Mouse (Mus musculus): ENCODE measurements around the gene Lsm12.

The Lsm12 gene

DNA sequence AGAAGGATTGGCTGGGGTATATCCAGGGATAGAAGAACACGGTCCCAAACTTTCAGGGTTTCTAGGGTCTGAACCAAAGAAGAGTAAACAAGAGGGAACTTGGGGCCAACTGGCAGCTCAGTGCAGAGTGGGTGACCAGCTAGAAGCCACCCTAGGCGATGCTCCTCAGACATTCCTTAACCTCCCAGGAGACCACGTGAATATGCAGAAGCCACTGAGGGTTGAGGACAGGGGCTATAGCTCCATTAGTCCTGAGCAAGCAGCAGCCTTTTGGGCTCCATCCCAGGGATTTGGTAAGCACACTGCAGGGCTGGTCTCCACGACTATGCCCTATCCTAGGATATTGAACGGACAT, 31.8 kb upstream of the Lsm12 start:
- DNase-seq (ENCODE audit: low spot score in 2 of 2): no peak

DNA sequence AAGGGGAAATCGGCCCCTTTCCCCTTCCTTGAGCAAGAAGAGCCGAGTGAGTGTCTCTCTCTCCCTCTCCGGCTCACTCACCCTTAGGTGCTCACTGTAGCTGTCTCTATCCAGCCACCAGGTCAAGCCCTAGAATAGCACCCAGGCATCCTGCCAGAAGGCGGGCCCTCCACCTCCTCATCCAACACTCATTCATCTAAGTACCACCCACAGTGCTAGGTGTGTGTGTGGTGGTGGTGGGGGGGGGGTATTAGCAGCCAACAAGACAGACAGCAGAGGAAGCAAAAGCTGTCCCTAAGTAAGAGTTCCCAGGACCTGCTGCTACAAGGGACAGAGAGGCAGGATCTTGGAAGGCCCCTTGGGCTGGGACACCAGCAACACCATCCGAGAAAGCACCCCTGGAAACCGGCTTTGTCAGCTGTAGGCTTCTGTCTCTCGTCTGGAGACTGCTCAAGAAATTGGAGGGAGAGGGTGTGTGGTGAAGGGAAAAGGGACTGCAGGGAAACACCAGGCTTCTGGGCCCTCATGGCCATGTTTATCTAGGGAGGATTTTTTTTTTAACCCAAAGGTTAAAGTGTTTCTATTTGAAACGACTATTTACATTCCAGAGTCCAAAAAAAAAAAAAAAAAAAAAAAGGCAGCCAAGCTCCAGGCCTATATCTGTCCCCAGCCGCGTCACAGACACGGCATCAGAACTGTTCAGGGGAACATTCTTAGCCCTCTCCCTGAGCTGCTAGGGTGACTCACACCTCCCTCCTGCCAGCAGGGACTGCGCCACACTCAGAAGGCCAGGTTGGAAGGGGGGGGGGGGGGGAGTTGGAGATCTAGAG, 31.2 kb upstream of the Lsm12 start:
- no peak for DNase-seq (ENCODE audit: low spot score in 2 of 2)

DNA sequence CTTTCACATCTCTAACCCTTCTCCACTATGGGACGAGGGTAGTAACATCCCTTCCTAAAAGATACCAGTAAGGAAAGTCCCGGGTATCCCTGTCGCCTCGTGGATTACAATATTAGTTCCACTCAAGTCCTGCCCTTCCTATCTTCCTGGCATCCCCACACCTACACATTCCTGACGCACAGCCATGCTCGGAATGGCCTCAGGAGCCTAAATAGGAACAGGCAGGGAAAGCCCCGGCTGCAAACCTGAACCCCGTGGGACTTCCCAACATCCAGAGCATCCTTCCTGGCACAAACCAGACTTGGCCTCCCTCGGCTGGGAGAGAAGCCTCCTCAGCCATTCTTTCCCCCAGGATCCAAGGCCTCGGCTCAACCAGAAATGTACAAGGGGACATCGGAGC, 30.4 kb upstream of the Lsm12 start:
- DNase-seq (ENCODE audit: low spot score in 2 of 2): no peak

DNA sequence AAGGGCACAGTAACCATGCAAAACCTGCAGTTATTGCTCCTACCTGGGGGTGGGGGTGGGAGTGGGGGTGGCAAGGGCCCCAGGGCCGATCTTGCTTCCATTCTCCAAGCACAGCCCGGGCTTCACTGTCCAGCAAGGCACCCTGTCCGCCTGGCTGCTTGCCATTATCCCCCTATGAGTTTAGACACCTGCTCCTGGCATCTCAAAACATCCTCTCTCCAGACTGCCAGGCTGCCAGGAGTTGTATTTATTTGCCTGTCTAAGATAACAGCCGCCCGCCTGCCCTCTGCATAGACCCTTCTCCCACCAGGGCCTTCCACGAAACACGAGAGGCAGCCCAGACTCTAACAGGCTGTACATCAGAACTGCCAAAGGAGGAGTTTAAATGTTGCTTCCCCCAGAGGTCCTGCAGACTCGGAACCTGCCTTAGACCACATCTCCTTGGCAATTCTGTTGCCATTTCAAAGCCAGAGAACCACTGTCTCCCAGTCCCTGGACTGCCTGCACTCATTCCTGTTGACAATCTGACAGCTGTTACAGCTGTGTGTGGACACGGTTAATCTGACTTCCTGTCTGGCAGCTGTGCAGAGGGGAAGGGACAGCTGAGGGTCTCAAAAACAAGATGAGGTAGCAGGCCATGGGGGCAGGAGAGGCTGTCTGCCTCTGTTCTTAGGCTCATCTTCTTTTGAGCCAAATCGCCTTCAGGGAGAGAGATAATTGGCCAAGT, 29.5 kb upstream of the Lsm12 start:
- DNase-seq (ENCODE audit: low spot score in 2 of 2): no peak

DNA sequence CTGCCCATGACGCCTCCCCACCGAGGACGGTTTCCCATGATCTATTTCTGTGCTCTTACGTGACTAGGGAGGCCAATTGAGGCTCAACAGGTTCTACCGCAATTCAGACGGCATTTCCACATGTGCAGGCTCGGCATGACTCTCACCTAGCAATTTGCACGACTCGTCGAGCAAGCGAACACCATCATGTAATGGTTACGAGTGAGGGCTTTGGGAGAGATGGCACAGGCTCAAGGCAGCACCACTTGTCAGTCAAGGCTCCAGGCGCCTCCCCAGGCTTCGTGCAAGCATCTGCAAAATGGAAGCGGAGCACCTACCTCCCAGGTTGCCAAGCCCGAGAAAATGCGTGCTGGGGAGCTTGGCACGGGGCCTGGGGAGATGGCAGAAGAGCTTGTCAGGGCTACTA, 26.8 kb upstream of the Lsm12 start:
- DNase-seq (ENCODE audit: low spot score in 2 of 2): no peak

DNA sequence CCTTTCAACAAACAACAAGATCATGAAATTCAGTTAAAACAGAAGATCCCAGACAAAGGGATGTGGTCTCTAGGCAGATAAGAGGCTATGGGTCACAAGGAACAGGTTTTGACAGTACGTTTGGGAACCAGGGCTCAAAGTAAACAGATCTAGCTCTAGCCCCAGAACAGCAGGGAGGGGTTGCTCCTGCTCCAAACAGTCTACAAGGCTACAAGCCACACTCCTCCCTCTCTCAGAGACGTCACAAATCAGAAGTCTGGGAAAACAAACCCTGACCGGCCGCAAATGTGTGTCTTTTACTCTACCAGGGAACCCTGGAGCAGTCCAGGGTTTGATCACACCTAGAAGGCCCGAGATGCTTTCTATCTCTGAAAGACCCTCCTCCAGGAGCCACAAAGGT, 25.9 kb upstream of the Lsm12 start:
- DNase-seq (ENCODE audit: low spot score in 2 of 2): no peak

DNA sequence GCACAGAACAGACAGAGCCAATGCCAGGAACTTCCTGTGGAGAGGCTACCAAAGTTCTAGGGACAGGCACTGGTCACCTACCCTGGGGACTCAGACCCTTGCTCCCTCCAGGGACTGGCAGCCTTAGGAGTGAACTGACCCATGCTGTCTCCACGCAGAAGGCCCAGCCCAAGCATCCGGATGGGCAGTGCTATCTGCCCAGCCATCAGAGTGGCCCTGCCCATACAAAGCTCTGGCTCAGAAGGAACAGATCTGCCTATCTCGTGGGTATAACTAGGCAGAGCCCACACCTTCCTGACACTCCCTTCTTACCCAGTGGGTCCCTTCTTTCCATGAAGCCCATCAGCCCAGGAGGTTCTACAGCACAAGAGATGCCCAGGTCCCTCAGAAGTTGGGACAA, 25.1 kb upstream of the Lsm12 start:
- no peak for DNase-seq (ENCODE audit: low spot score in 2 of 2)

DNA sequence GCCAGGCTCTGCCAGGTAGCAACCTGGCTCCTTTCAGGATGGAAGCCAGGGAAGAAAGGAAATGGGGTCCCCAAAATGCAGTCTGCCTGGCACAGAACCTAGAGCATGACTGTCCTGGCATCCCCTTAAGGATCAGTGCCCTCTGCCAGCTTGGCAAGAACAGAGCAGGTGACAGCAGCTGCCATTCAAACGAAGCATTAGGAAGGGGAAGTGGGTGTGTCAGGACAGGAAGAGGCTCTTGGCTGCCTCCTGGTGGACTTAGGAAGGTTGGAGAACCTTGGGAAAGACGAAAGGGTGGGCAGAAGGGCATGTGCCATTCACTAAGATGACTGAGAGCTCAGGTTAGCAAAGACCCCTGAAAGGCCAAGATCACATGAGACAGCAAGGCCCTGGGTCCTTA, 24.6 kb upstream of the Lsm12 start:
- DNase-seq (ENCODE audit: low spot score in 2 of 2): no peak

DNA sequence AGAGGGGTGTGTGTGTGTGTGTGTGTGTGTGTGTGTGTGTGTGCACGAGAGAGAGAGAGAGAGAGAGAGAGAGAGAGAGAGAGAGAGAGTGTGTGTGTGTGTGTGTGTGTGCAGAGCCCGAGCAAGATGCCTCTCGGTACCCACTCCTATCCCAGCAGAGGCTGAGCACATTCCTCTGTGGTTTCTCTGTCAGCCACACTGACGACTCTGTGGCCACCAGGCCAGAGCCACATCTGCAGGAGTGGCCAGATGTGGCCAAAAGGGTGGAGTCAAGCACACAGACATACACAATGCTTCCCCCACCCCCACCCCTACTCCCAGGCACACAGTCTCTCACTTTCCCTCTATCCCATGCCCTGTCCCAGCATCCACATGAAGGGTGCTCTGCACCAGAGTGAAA, 23.8 kb upstream of the Lsm12 start:
- DNase-seq (ENCODE audit: low spot score in 2 of 2): no peak

DNA sequence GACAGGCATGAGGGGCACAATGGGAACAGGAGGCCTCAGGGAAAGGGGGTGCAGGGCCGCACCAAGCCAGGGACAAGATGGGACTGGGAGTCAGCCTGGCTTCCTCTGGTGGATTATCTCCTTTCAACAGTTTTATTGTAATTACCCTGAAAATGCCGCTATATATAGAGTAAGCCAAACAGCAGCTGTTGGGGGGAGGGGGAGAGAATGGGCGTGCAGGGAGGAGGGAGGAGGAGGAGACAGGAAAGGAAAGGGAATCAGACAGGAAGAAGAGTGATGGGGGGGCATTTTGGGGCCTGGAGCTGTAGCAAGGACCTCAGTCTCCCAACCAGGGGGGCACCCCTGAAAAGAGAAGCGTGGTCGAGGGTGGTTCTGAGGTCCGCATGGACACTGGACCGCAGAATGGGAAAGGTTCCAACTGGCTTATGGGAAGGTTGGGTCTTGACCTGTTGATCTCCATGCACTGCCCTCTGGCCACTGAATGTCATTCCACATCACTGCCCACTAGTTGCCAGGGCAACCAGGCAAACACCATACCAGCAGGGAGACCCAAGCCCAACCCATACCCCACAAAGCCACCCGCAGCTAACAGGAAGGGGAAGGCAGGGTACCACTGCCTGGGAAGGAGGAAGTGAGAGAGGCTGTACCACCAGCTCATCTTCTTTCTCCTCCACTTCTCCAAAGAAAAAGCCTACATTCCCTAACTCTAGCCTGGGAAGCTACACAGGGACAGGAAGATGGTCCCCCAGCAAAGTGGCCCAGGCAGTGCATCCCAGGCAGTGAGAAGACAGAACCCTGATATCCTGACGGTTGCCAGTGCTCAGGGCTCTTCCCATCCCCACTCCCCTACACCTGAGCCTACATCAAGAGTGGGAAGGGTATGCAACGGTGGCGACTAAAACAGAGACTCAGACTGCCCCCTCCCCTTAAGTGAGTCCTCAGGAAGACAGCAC, 23.0 kb upstream of the Lsm12 start:
- DNase-seq (ENCODE audit: low spot score in 2 of 2): no peak

DNA sequence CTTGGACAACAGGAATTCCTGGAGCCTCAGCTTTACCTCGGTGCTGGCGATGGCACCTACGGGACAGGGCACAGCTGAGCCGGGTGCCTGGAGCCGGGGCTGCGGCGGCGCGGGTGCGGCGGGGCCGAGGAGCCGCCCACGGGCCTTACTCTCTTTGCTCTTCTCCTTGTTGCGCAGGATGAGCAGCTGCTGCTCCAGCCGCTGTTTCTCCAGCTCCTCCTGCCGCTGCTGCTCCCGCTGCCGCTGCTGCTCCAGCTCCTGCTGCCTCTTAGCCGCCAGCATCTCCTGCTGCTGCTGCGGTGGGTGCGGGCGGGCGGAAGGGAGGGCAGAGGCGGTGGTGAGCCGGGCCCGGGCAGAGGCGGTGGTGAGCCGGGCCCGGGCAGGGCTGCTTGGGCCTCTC, 21.4 kb upstream of the Lsm12 start:
- DNase-seq (ENCODE audit: low spot score in 2 of 2): no peak

DNA sequence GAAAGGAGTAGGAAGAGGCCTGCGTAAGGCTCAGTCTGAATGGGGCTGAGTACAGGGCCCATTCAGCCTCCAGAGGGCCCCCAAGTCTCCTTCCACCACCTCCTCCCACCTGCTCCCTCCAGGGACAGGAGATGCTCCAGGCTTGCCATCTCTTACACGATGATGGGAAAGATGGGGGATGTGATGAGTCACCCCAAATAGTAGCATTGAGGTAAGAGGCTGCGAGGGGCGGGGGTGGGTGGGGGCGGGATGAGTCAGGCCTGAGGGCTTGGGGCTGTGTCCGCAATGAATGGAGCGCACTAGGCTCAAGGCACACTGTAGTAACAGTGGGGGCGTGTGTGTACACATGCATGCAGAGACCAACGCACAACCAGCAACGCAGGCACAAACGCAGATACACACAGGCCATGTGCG, 16.3 kb upstream of the Lsm12 start:
- DNase-seq (ENCODE audit: low spot score in 2 of 2): no peak

DNA sequence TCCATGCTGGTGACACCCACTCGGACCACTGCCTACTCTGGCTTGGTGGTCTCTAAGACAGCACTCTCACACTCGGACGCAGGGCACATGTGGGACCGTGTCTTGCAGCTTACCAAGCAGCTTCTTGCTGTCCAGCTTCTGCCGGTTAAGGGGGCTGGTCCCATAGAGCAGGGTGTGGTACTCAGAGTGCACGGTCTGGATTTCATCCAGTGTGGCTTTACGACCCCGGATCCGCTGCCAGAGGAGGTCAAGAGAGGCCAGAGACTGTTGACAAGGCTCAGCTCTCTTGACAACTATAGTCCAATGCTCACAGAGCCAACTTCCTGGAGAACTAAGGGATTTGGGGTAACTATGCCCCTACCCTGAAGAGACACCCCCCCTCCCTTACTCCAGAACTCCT, 14.8 kb upstream of the Lsm12 start:
- DNase-seq (ENCODE audit: low spot score in 2 of 2): no peak

DNA sequence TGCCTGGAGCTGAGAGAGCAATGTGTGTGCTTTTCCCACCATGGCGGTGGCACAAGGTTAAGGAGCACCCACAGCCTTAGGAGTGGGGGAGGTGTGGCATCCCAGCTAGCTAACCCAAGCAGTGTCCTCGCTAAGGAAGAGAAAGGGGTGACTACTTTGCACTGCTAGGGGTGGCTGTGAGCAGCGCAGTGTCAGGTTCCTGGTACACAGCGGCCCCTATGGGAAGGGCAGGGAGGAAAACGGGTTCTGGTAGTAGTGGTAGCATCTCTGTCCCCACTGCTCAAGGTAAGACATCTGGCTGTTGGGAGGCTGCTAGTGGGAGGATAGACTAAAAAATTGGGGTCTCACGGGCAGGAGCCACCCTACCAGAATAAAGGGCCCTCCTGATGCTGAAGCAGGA, 13.1 kb upstream of the Lsm12 start:
- DNase-seq (ENCODE audit: low spot score in 2 of 2): no peak

DNA sequence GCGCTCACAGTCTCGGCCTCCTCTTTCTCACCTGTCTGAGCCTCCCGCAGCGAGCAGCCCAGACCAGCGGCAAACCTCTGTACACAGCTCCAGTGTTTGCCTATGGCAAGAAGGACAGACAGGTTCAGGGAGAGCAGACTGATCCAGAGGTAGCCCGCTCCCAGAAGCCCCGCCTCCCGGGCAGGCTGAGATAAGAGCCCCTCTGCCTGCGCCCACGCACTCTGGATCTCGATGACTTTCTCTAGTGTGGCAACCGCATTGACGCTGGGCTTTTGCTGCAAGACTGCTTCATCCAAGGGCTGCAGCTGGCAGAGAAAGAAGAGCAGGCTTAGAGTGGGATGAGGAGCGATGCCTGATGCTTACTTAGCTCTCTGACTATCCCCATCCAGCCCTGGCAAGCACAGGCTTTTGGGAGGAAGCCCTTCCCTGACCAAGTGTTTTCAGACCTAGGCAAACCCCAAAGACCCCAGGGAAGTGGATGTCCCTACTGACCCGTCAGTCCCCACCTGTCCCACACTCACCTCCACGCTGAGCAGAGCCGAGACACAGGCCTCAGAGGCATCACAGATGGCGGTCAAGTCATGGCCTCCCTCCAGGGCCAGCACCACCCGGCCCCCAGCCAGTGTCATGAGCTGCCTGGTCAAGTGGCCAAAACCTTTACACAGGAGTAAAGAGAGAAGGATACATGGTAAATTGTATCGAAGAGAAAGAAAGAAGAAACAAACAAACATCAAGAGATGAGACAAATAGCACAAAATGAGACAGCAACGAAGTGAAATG, 11.1 kb upstream of the Lsm12 start:
- DNase-seq (ENCODE audit: low spot score in 2 of 2): no peak

DNA sequence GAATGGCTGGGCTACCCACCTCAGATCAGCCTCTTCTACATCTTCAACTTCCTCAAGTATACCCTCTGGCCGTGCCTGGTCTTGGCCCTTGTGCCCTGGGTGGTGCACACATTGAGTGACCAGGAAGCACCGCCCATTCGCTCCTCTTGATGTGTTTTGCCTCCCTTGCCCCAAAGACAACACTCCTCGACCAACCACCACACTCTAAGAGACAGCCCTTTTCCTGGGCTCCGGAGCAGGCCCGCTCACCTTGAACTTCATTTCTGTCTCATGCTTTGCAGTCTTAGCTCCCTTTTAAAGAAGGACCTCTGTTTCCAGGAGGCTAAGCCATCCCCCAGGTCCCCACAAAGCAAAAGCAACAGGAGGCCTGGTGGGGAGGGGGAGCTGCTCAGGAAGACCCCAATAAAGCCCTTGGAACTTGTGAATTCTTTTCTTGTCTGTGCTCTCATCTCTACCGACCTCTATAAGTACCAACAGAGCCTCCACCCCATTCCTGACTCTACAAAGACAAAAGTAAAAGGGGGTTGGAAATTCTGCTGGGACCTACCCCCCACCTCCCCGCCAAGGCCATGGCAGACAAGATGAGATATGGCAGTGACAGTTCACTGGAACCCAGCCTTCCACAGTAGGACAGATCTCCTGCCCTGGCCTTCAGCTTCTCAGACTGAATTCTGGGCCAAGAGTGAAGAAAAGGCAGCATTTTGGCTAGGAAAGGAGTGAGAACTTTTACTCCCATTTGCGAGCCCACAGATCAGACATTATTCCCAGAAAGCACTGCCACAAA, 8.8 kb upstream of the Lsm12 start:
- DNase-seq (ENCODE audit: low spot score in 2 of 2): no peak

DNA sequence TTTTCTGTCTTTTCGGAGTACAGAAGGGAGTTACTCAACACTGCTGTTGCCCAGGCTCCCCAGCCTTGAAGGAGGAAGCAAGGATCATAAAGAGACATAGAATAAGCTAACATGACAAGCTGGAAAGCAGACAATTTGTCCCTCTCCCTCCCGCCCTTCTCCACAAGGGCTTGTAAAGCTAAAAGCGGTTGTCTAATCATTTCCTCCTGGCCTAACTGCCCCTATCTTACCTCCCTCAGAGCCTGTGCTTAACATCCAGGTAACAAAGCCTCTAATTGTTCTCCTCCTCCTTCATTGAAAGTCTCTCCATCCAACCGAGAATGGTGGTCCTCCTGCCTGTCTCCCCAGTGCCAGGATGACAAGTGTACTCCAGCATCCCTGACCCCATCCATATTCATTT, 5.8 kb upstream of the Lsm12 start:
- DNase-seq (ENCODE audit: low spot score in 2 of 2): no peak

DNA sequence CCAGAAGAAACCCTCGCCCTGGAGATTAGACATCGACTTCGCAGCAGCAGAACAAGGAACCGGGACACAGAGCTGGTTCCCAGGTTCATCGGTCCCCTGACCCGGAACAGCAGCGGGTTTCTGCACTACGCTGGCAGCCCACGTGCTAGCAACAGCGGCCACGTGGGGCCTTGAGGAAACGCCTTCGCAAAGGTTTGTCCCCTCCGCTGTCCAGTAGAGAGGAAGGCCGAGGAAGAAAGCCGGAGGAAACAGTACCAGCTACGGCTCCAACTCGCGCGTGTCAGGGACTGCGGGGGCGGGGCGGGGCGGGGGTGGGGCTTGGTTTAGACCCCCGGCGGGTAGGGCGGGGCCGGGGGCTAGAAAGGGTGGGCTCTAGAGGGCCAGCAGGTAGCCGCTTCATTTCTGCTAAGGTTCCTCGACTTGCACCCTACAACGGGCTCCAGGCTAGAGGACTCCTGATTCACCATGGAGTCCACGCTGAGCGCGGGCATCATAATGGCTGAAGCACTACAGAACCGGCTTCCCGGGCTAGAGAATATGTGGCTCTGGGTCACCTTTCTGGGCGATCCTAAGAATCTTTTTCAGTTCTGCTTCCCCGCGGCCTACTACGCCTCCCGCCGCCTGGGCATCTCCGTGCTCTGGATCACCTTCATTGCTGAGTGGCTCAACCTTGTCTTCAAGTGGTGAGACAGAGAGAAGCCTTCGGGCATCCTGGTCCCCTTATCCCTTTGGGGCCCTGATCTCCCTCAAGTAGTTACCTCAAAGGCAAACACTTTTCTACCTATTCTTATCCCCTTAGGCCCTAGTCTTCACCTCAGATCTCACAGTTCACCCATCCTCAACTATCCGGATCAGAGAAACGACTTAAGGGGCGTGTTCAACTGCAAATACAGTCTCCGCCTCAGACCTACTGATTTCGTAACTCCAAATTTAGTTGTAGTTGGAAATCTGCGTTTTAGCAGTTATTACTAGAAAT, 4.7 kb upstream of the Lsm12 start, which contains the start of gene G6pc3:
Gene G6pc3, plus strand, starts transcription at position 160 of the 976 bp plus-strand sequence.
- DNase-seq (ENCODE audit: low spot score in 2 of 2): peak; percentile 66 to 80

DNA sequence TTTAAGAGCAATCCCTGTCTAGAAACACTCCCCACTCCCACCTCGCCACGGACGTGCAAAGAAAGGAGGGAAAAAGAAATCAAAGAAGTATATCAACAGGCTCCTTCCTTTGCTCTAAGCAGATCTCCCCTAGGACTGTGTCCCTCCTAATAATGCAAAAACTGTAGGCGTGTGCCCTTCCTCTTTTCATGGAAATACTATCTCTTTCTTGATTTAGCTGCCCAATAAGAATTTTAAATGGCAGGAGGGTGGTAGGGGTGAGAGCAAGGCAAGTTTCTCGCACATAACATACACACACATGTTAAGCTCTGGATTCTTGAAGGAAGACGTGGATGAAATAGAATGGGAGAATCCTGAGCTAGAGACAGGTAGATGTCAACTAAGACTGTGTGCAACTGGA, 3.9 kb upstream of the Lsm12 start:
- DNase-seq (ENCODE audit: low spot score in 2 of 2): no peak
